ENCODE assay signal across 16 mouse cellular contexts in the genomic region with DNA sequence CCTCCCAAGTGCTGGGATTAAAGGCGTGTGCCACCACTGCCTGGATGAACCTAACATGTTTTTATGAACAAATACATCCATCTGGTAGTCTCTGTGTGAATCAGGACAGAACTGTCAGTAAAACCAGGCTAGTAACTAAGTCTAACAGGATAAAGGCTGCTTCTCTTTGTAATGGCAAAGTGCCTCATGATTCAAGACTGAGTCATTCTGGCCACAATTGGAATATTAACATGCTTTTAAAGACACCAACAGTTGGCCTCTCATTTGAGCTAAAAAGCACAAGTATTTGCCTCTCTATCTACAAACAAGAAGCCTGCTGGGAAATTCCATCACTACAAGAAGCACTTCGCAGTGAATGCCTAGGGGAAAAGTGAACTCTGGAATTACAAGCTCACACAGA.
DNase-seq lines count a peak whose midpoint lies in the region; TF ChIP-seq lines count a peak whose summit lies in the region.
"Had no signal": no experiment of that assay in that cellular context is flagged by ENCODE, and none has a peak within 500 bp of the region (broad histone marks: within the 10 kb centered on the region; RNA-seq: fewer than 3 reads in every experiment).

No protein-coding gene starts in this region.

- peaks cover 51% of the 10 kb centered on the region for H3K36me3 ChIP-seq in hindbrain, embryonic 10.5 days
- no peaks in the 10 kb centered on the region for H3K36me3 ChIP-seq in thymus, adult 2 months (ENCODE audit: control insufficient read depth, insufficient read depth, low read length)

- H3K27me3 ChIP-seq in hindbrain, embryonic 10.5 days (ENCODE audit: insufficient read depth, poor library complexity, severe bottlenecking) = no peaks in the 10 kb centered on the region
- H3K27me3 ChIP-seq in thymus, adult 2 months (ENCODE audit: control insufficient read depth, insufficient read depth, low read length) = no peaks in the 10 kb centered on the region
- H3K27me3 ChIP-seq: embryonic facial prominence, embryonic 12.5 days; hindbrain, embryonic 15.5 days; midbrain, embryonic 13.5 days had no signal

- no peak overlapping the region for H3K27ac ChIP-seq in hindbrain, embryonic 10.5 days
- H3K27ac ChIP-seq in thymus, adult 2 months (ENCODE audit: control insufficient read depth, insufficient read depth, low read length) = no peak overlapping the region
- H3K27ac ChIP-seq: embryonic facial prominence, embryonic 12.5 days; hindbrain, embryonic 15.5 days; midbrain, embryonic 13.5 days had no signal

- no peak for TF ChIP-seq POLR2A in thymus, adult 2 months (IDR thresholded peaks at IDR 0.05; ENCODE audit: control insufficient read depth, extremely low read depth, insufficient read depth, low read length, poor library complexity)

- TF ChIP-seq CTCF in thymus, adult 2 months (IDR thresholded peaks at IDR 0.05; ENCODE audit: borderline replicate concordance, control insufficient read depth, extremely low read depth, insufficient read depth, low read length, poor library complexity) = no peak

- intact Hi-C loops in heart, postnatal 14 days (cut with DNase I) = no loop called here

- no peaks in the 10 kb centered on the region for H3K9me3 ChIP-seq in hindbrain, embryonic 10.5 days
- H3K9me3 ChIP-seq: embryonic facial prominence, embryonic 12.5 days; hindbrain, embryonic 15.5 days; midbrain, embryonic 13.5 days had no signal

- DNase-seq in heart, adult 11 months = peak; percentile 91
- no peak for DNase-seq in heart, postnatal 14 days
- DNase-seq in lung, postnatal 25 days (ENCODE audit: low spot score) = peak; percentile 18
- DNase-seq in lung, postnatal 14 days = no peak
- peak; percentile 71 for DNase-seq in brain, adult 2 months (ENCODE audit: low read depth, low spot score)
- DNase-seq in hindbrain, embryonic 10.5 days (ENCODE audit: low spot score) = no peak
- DNase-seq in thymus, adult 2 months = no peak
- DNase-seq: cerebellum, adult 8-10 months; forebrain, postnatal 0 days; gastrocnemius, postnatal 10 days; kidney, postnatal 14 days; left cerebral cortex, postnatal 4 days; right cerebral cortex, postnatal 4 days had no signal

- WGBS in hindbrain, embryonic 10.5 days = 92% methylated on average over 2 of the region's 2 CpGs
- WGBS in thymus, adult 2 months = 87% methylated on average over 2 of the region's 2 CpGs

- H3K4me3 ChIP-seq in hindbrain, embryonic 10.5 days = no peak overlapping the region
- H3K4me3 ChIP-seq in thymus, adult 2 months (ENCODE audit: control insufficient read depth, insufficient read depth, low read length) = no peak overlapping the region
- H3K4me3 ChIP-seq: embryonic facial prominence, embryonic 12.5 days; hindbrain, embryonic 15.5 days; midbrain, embryonic 13.5 days had no signal

- no peaks in the 10 kb centered on the region for H3K4me1 ChIP-seq in hindbrain, embryonic 10.5 days (replicated peaks)
- H3K4me1 ChIP-seq in thymus, adult 2 months (replicated peaks; ENCODE audit: control insufficient read depth, insufficient read depth, low read length) = no peaks in the 10 kb centered on the region
- H3K4me1 ChIP-seq: embryonic facial prominence, embryonic 12.5 days; hindbrain, embryonic 15.5 days; midbrain, embryonic 13.5 days had no signal

Comparison
In these comparisons a context has a peak if more than half of its experiments do, and no peak if none do; other contexts are left out.
1. DNase-seq: peak in heart, adult 11 months (single experiment), lung, postnatal 25 days (single experiment) and brain, adult 2 months (single experiment); none in heart, postnatal 14 days (0 of 2), lung, postnatal 14 days (single experiment), hindbrain, embryonic 10.5 days (single experiment) and thymus, adult 2 months (single experiment).